Mouse (Mus musculus): ENCODE measurements around the gene Sh3bp2. TPM values are rescaled to one million over a fixed set of nuclear protein-coding genes. Genes with fewer than 3 reads are reported as not detected.
"Not testable (repeated sequence)": the region's sequence is repeated elsewhere in the genome, so short reads cannot be mapped to it uniquely, and the experiment has no call there.

Sh3bp2 gene
- polyA plus RNA-seq, 1 experiment from 2014 or later = 8.3 TPM

DNA sequence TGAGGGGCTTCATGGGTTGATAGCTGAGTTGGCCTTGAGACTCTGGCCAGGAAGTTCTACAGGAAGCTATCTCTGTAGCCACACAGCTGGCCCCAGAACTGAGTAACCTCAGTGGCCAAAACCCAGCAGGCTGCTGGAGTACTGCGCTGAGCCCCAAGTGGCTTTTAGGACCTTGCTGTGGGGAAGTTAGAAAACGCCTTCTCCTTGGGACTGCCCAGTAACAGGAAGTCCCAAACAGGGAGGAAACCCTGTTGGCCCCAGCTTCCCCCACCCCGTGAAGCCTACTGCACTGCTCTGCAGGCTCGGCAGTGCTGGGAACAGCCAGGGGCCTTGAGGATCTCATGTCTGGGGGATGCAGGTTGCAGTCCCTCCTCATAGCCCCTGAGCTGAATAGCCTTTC is 17.5 kb downstream of the Sh3bp2 start:
- H3K36me3 ChIP-seq = no peaks in the 10 kb centered on the region
- H3K27me3 ChIP-seq = no peaks in the 10 kb centered on the region
- H3K27ac ChIP-seq (replicated peaks) = no peak overlapping the region
- H3K4me2 ChIP-seq (replicated peaks) = no peak overlapping the region
- no peak for ATAC-seq (ENCODE audit: insufficient number of reproducible peaks, low FRiP score, low TSS enrichment, low read depth)
- no peak overlapping the region for H3K9ac ChIP-seq
- 49% methylated on average over 4 of the region's 4 CpGs for WGBS
- no peak overlapping the region for H3K4me3 ChIP-seq (replicated peaks)
- no peaks in the 10 kb centered on the region for H3K9me3 ChIP-seq (replicated peaks)
- H3K4me1 ChIP-seq = no peaks in the 10 kb centered on the region

GRCm38 (mm10) chr5:34547410-34547809 is 21.8 kb downstream of the Sh3bp2 start:
- H3K27me3 ChIP-seq = no peaks in the 10 kb centered on the region
- ATAC-seq (ENCODE audit: insufficient number of reproducible peaks, low FRiP score, low TSS enrichment, low read depth) = no peak
- no peak overlapping the region for H3K27ac ChIP-seq (replicated peaks)

DNA sequence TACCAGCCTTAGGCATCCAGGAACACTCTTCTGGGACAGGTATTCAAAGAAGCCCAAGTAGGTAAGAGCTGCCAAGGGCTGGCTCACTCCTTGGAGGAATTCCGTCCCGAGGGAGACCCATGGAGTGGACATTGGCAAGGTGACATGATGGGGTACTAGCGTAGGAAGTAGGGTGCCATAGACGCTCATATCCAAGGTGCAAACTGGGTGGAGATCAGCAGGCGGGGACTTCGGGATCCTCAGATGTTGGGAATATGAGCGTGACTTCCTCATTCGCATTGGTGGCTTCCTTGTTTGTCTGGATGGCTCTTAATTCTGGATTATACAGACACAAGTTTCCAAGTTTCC is 23.5 kb downstream of the Sh3bp2 start:
- no peaks in the 10 kb centered on the region for H3K27me3 ChIP-seq
- WGBS = 20% methylated on average over 8 of the region's 8 CpGs
- ATAC-seq (ENCODE audit: insufficient number of reproducible peaks, low FRiP score, low TSS enrichment, low read depth) = no peak
- peak overlapping the region; percentile 66 for H3K4me3 ChIP-seq (replicated peaks)
- H3K9ac ChIP-seq = peak overlapping the region; percentile 85
- H3K27ac ChIP-seq (replicated peaks) = no peak overlapping the region
- no peaks in the 10 kb centered on the region for H3K9me3 ChIP-seq (replicated peaks)
- H3K4me1 ChIP-seq = peaks cover 15% of the 10 kb centered on the region
- H3K36me3 ChIP-seq = peaks cover 20% of the 10 kb centered on the region
- peak overlapping the region; percentile 79 for H3K4me2 ChIP-seq (replicated peaks)

More at GRCm38 (mm10) chr5:34547410-34547809, 21.8 kb downstream of the Sh3bp2 start:
- Histone ChIP-seq H3K9me3 (replicated peaks) (no peaks in the 10 kb centered on the region), H3K4me1 (peaks cover 15% of the 10 kb centered on the region), H3K4me2 (replicated peaks) (no peak overlapping the region), H3K36me3 (peaks cover 10% of the 10 kb centered on the region), H3K4me3 (replicated peaks) (no peak overlapping the region), H3K9ac (no peak overlapping the region)

DNA sequence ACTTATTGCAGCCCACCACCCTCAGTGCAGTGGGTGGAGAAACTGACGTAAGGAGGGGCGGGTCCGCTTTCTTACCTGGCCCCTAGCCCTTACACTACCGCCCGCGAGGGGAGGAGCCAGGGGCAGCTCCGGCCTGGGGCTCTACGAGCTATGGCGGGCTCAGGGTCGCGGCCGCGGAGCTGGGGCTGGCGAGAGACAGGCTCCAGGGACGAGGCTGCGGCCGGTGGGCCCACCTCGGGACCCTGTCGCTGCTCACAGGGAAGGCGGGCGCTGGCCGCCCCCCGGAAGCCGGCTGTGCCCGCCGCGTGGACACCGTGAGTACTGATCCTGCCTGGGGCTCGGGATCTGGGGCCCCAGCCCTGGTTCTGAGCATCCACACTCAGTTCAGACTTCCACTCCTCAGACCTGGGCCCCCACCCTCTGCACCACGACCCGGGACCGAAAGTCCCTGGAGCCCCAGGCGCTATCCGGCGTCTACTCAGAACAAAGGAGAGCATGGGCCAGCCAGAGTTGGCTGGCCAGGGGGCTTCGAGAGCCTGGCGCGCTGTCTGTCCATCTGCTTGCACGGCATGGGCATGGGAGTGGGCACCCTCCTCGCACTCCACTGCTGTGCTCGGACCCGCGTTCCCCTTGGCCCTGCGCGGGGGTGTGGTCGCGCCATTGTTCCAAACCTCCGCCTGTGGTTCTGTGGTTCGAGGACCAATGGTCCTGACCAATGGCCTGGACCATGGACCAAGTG is 24.0 kb downstream of the Sh3bp2 start:
- ATAC-seq (ENCODE audit: insufficient number of reproducible peaks, low FRiP score, low TSS enrichment, low read depth) = peak; percentile 78
- Histone ChIP-seq H3K27me3 (no peaks in the 10 kb centered on the region), H3K4me3 (replicated peaks) (peak overlapping the region; percentile 66), H3K9me3 (replicated peaks) (no peaks in the 10 kb centered on the region), H3K9ac (peak overlapping the region; percentile 85), H3K27ac (replicated peaks) (peak overlapping the region; percentile 58), H3K36me3 (peaks cover 23% of the 10 kb centered on the region), H3K4me1 (peaks cover 15% of the 10 kb centered on the region), H3K4me2 (replicated peaks) (peak overlapping the region; percentile 79)
- WGBS = 1% methylated on average over 47 of the region's 49 CpGs

DNA sequence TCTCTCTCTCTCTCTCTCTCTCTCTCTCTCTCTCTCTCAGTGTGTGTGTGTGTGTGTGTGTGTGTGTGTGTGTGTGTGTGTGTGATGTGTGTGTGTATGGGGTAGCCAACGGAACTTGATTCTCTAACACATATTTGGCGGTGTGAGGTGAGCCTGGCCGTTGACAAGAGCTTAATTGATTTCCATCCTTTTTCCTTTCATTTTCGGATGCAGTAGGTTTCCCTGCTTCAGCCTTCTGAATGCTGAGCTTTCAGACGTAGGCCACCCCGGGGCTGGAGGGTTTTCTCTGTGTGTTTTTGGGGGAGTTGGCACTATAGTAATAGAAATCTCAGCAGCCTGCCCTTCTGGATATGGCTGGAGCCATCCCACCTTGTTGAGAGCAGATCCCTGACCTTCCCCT is 24.6 kb downstream of the Sh3bp2 start:
- ATAC-seq (ENCODE audit: insufficient number of reproducible peaks, low FRiP score, low TSS enrichment, low read depth) = no peak
- Histone ChIP-seq H3K9me3 (replicated peaks) (no peaks in the 10 kb centered on the region), H3K27ac (replicated peaks) (no peak overlapping the region), H3K4me3 (replicated peaks) (peak overlapping the region; percentile 66), H3K36me3 (peaks cover 28% of the 10 kb centered on the region), H3K9ac (peak overlapping the region; percentile 13; the same call in 1 of the 2 replicates), H3K27me3 (no peaks in the 10 kb centered on the region), H3K4me1 (peaks cover 15% of the 10 kb centered on the region), H3K4me2 (replicated peaks) (peak overlapping the region; percentile 79)
- 7% methylated on average over 6 of the region's 6 CpGs for WGBS

- no peaks in the 10 kb centered on the region for H3K27me3 ChIP-seq
- H3K4me1 ChIP-seq = peaks cover 15% of the 10 kb centered on the region
- H3K27ac ChIP-seq (replicated peaks) = no peak overlapping the region
- H3K9ac ChIP-seq = no peak overlapping the region
- no peaks in the 10 kb centered on the region for H3K9me3 ChIP-seq (replicated peaks)
- ATAC-seq (ENCODE audit: insufficient number of reproducible peaks, low FRiP score, low TSS enrichment, low read depth) = 0 out of 2 replicates have a peak, but pooled peaks have one; percentile 12
- H3K36me3 ChIP-seq = peaks cover 44% of the 10 kb centered on the region
- H3K4me3 ChIP-seq (replicated peaks) = no peak overlapping the region
- H3K4me2 ChIP-seq (replicated peaks) = no peak overlapping the region
- 85% methylated on average over 4 of the region's 4 CpGs for whole genome bisulfite sequencing
Observed at GRCm38 (mm10) chr5:34551821-34552220, 26.2 kb downstream of the Sh3bp2 start.

GRCm38 (mm10) chr5:34563854-34564253 is 38.2 kb downstream of the Sh3bp2 start:
- 80% methylated on average over 1 of the region's 1 CpGs for WGBS

GRCm38 (mm10) chr5:34564291-34564690 is 38.7 kb downstream of the Sh3bp2 start:
- 81% methylated on average over 4 of the region's 4 CpGs for WGBS
- Histone ChIP-seq H3K27ac (replicated peaks) (no peak overlapping the region), H3K4me1 (peaks cover 7% of the 10 kb centered on the region; the same call in 1 of the 2 replicates), H3K9ac (no peak overlapping the region), H3K4me3 (replicated peaks) (no peak overlapping the region), H3K36me3 (peaks cover 39% of the 10 kb centered on the region), H3K9me3 (replicated peaks) (no peaks in the 10 kb centered on the region), H3K27me3 (no peaks in the 10 kb centered on the region), H3K4me2 (replicated peaks) (no peak overlapping the region)
- no peak for ATAC-seq (ENCODE audit: insufficient number of reproducible peaks, low FRiP score, low TSS enrichment, low read depth)

More at GRCm38 (mm10) chr5:34563854-34564253, 38.2 kb downstream of the Sh3bp2 start:
- Histone ChIP-seq H3K36me3 (peaks cover 43% of the 10 kb centered on the region), H3K27me3 (no peaks in the 10 kb centered on the region), H3K4me1 (peaks cover 7% of the 10 kb centered on the region; the same call in 1 of the 2 replicates), H3K4me2 (replicated peaks) (no peak overlapping the region), H3K4me3 (replicated peaks) (no peak overlapping the region), H3K9me3 (replicated peaks) (no peaks in the 10 kb centered on the region), H3K27ac (replicated peaks) (no peak overlapping the region), H3K9ac (no peak overlapping the region)
- no peak for ATAC-seq (ENCODE audit: insufficient number of reproducible peaks, low FRiP score, low TSS enrichment, low read depth)

DNA sequence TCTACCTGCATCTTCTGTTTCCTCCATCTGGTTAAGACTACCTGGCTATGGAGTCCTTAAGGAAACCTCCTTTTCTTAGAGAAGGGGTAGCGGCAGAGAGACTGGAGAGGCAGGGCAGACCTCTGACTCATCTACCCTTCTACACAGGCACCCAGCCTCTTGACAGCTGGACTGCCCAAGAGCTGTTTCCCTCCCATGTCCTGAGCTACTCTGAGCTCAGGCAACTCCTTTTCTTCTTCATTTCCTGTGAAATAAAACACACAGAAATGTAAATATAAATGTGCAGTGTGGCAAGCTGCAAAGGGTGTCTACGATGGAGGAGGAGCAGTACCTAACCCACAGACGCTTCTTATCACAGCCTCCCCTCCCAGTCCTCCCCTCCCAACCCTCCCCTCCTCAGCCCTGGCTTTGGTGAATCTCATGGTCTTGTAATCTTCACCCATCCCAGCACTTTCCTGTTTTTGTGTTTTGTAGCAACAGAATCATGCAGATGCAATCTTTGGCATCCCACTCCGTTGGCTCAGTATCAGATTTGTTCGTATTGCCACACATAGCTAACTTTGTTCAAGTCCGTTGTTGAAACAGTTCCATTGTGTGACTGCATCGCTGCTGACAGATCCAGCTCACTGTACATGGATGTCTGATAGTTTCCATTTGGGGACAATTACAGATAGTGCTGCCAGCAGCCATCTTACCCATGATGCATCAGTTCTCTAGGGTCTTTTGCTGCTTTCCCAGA is 40.1 kb downstream of the Sh3bp2 start:
- H3K4me1 ChIP-seq = peaks cover 7% of the 10 kb centered on the region; the same call in 1 of the 2 replicates
- H3K27ac ChIP-seq (replicated peaks) = peak overlapping the region; percentile 81
- H3K4me2 ChIP-seq (replicated peaks) = no peak overlapping the region
- no peaks in the 10 kb centered on the region for H3K27me3 ChIP-seq
- peaks cover 26% of the 10 kb centered on the region for H3K36me3 ChIP-seq
- no peaks in the 10 kb centered on the region for H3K9me3 ChIP-seq (replicated peaks)
- H3K4me3 ChIP-seq (replicated peaks) = no peak overlapping the region
- H3K9ac ChIP-seq = no peak overlapping the region; the same call in 1 of the 2 replicates
- 47% methylated on average over 7 of the region's 7 CpGs for WGBS
- peak; percentile 49; the same call in 1 of the 2 replicates for ATAC-seq (ENCODE audit: insufficient number of reproducible peaks, low FRiP score, low TSS enrichment, low read depth)

DNA sequence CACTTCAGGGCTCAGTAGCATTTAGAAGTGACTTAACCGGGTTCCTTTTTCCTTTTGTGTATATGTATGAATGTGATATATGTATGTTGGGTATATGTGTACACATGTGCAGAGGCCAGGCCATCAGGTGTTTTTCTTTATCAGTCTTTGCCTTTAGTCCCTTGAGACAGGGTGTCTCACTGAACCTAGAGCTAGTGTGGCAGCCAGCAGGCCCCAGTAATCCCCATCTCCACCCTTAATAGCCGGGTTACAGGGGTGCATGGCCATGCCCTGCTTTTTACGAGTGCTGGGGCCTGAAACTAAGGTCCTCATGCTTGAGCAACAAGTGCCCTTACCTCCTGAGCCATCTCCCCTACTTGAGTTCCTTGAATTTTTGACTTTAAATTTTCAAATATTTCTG is 45.9 kb downstream of the Sh3bp2 start:
- Histone ChIP-seq H3K9ac (no peak overlapping the region), H3K4me1 (peaks cover 12% of the 10 kb centered on the region), H3K36me3 (no peaks in the 10 kb centered on the region), H3K4me2 (replicated peaks) (no peak overlapping the region), H3K27ac (replicated peaks) (no peak overlapping the region), H3K9me3 (replicated peaks) (no peaks in the 10 kb centered on the region), H3K27me3 (no peaks in the 10 kb centered on the region), H3K4me3 (replicated peaks) (no peak overlapping the region)
- no peak for ATAC-seq (ENCODE audit: insufficient number of reproducible peaks, low FRiP score, low TSS enrichment, low read depth)
- WGBS = 70% methylated on average over 3 of the region's 3 CpGs

DNA sequence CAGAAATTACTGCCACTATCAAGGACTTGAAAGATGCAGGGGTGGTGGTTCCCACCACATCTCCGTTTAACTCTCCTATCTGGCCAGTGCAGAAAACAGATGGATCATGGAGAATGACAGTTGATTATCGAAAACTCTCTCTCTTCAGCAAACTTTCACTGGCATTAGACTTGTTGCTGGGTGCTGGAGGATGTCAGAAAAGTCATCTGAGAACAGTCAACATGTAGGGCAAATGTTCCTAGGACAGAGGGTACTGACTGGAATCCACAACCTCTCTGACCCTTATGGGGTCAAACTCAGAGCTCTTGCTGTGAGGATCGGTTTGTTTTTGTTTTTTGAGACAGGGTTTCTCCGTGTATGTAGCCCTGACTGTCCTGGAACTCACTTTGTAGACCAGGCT is 46.9 kb downstream of the Sh3bp2 start:
- not testable (repeated sequence) for H3K9me3 ChIP-seq (replicated peaks); H3K9ac ChIP-seq; H3K27me3 ChIP-seq; ATAC-seq (ENCODE audit: insufficient number of reproducible peaks, low FRiP score, low TSS enrichment, low read depth); H3K36me3 ChIP-seq
- 50% methylated on average over 4 of the region's 4 CpGs for WGBS
- H3K4me3 ChIP-seq (replicated peaks) = peak overlapping the region; percentile 94
- H3K27ac ChIP-seq (replicated peaks) = peak overlapping the region; percentile 90; the same call in 1 of the 2 replicates
- H3K4me1 ChIP-seq = peaks cover 12% of the 10 kb centered on the region
- H3K4me2 ChIP-seq (replicated peaks) = peak overlapping the region; percentile 63

Data from embryonic facial prominence, embryonic 15.5 days (tissue).